Mouse (Mus musculus) liver, postnatal 0 days (tissue): ENCODE results near the gene Mettl15. TPM values are rescaled to one million over a fixed set of nuclear protein-coding genes. Genes with fewer than 3 reads are reported as not detected.
"Not testable (repeated sequence)": the region's sequence is repeated elsewhere in the genome, so short reads cannot be mapped to it uniquely, and the experiment has no call there.

Source experiments
- ATAC-seq: fragments of 200-750 bp; cut with Nextera tagmentation; 2 replicates; pipeline ENCODE4 v1.8.0; 2017; ENCODE audit warnings: mild to moderate bottlenecking, moderate library complexity
- DNase-seq: peaks from one replicate; pipeline ENCODE4 v3.0.0-alpha.2; 2016
- H3K27ac ChIP-seq: fragments of 300-500 bp; sonication (generic); 2 replicates; pipeline ENCODE4 v1.5.1; 2014; ENCODE audit warnings: antibody characterized with exemption, moderate library complexity, mild to moderate bottlenecking, low read depth
- H3K27me3 ChIP-seq: fragments of 300-500 bp; sonication (generic); 2 replicates; pipeline ENCODE4 v1.6.1; 2014; ENCODE audit warnings: low read length, control low read depth, mixed read lengths; ENCODE audit not compliant: insufficient read depth
- H3K36me3 ChIP-seq: fragments of 300-500 bp; sonication (generic); replicated peaks from 2 replicates; pipeline ENCODE4 v1.6.1; 2014; ENCODE audit warnings: mild to moderate bottlenecking, control low read depth, low read length, moderate library complexity, mixed read lengths; ENCODE audit not compliant: insufficient read depth
- H3K4me1 ChIP-seq: fragments of 300-500 bp; sonication (generic); 2 replicates; pipeline ENCODE4 v1.6.1; 2014; ENCODE audit warnings: antibody characterized with exemption, mild to moderate bottlenecking, control low read depth; ENCODE audit not compliant: insufficient read depth
- H3K4me2 ChIP-seq: fragments of 300-500 bp; sonication (generic); 2 replicates; pipeline ENCODE4 v1.6.1; 2014; ENCODE audit warnings: low read depth, mild to moderate bottlenecking, low read length, moderate library complexity, mixed read lengths
- H3K4me3 ChIP-seq: fragments of 300-500 bp; sonication (generic); 2 replicates; pipeline ENCODE4 v1.5.1; 2014; ENCODE audit warnings: low read depth, low read length
- H3K9ac ChIP-seq: fragments of 300-500 bp; sonication (generic); replicated peaks from 2 replicates; pipeline ENCODE4 v1.6.1; 2014; ENCODE audit warnings: mild to moderate bottlenecking, moderate library complexity
- H3K9me3 ChIP-seq: fragments of 300-500 bp; sonication (generic); 2 replicates; pipeline ENCODE4 v1.6.1; 2016; ENCODE audit warnings: mild to moderate bottlenecking, control low read depth, low read length, mixed read lengths
- CTCF ChIP-seq: sonication (generic); IDR thresholded peaks from 2 replicates; pipeline ENCODE4 v1.5.1; 2016; ENCODE audit warnings: antibody characterized with exemption, low read depth
- EP300 ChIP-seq: IDR thresholded peaks from 2 replicates; pipeline ENCODE4 v1.6.1; 2016; ENCODE audit warnings: antibody characterized with exemption, low read depth, mild to moderate bottlenecking
- WGBS: fragments of 180-500 bp; shearing (Covaris S2); extraction: QIAGEN DNeasy Blood & Tissue Kit; methylation state at CpG from one replicate; pipeline ENCODE4 v1.1.7; 2014; ENCODE audit not compliant: insufficient replicate concordance; 5-methylcytosine and 5-hydroxymethylcytosine counted together
- polyA plus RNA-seq: library from polyadenylated mRNA; unstranded; fragments of >200 nt; fragmentation: Nextera tagmentation; extraction: Ambion mirVana; gene quantifications from 2 replicates; pipeline ENCODE4 v1.2.1, GENCODE M21; 2015

The Mettl15 gene
- polyA plus RNA-seq, 1 experiment from 2014 or later = 4.1 TPM

DNA sequence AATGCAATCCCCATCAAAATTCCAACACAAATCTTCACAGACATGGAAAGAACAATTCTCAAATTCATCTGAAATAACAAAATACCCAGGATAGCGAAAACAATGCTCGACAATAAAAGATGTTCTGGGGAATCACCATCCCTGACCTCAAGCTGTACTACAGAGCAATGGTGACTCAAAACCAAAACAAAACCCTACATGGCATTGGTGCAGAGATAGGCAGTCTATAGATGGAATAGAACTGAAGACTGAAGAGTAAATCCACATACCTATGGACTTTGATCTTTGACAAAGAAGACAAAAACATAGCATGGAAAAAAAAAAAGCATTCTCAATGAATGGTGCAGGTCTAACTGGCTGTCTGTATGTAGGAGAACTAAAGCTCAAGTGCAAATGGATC lies 59.1 kb downstream of the Mettl15 start:
- TF ChIP-seq CTCF (no peak), EP300 (no peak)
- 87% methylated on average over 2 of the region's 2 CpGs for WGBS
- Histone ChIP-seq H3K4me3 (no peak overlapping the region), H3K4me1 (no peaks in the 10 kb centered on the region), H3K27me3 (no peaks in the 10 kb centered on the region), H3K9ac (no peak overlapping the region), H3K9me3 (no peaks in the 10 kb centered on the region), H3K36me3 (no peaks in the 10 kb centered on the region), H3K27ac (no peak overlapping the region), H3K4me2 (no peak overlapping the region)
- DNase-seq (no peak), ATAC-seq (no peak)

DNA sequence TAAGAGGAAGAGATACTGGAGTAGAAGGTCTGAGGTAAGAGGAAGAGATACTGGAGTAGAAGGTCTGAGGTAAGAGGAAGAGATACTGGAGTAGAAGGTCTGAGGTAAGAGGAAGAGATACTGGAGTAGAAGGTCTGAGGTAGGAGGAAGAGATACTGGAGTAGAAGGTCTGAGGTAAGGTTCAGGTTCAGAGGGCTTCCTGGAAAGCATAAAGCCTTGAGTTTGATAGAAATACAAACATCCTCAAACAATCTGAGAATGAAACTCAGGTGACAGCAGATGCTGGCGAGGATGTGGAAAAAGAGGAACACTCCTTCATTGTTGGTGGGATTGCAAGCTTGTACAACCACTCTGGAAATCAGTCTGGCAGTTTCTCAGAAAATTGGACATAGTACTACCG lies 63.9 kb downstream of the Mettl15 start:
- not testable (repeated sequence) for H3K9me3 ChIP-seq, H3K4me1 ChIP-seq, H3K36me3 ChIP-seq, DNase-seq, ATAC-seq, H3K4me2 ChIP-seq, H3K4me3 ChIP-seq, H3K9ac ChIP-seq, H3K27ac ChIP-seq, H3K27me3 ChIP-seq
- 71% methylated on average over 1 of the region's 2 CpGs for WGBS

DNA sequence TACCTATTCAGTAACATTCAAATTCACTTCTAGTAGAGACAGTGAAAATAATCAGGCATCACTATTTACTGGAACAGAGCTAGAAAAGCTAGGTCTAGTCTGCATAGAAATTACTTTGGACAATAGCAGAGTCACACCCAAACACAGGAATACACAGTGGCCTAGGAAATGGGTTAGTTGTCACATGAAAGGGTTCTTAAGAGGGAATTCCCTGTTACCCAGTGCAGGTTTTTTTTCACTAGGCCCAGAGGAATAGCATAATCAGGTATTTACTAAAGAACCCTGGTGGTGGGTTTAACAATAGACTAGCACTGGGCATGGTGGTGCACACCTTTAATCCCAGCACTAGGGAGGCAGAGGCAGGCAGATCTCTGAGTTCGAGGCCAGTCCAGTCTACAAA lies 69.9 kb downstream of the Mettl15 start:
- H3K27ac ChIP-seq, DNase-seq, H3K36me3 ChIP-seq, H3K27me3 ChIP-seq, H3K9me3 ChIP-seq, ATAC-seq, H3K9ac ChIP-seq, H3K4me2 ChIP-seq, H3K4me3 ChIP-seq, H3K4me1 ChIP-seq: not testable (repeated sequence)
- 69% methylated on average over 1 of the region's 1 CpGs for WGBS

- Histone ChIP-seq H3K9ac (no peak overlapping the region), H3K27ac (no peak overlapping the region), H3K36me3 (no peaks in the 10 kb centered on the region), H3K27me3 (no peaks in the 10 kb centered on the region), H3K9me3 (no peaks in the 10 kb centered on the region), H3K4me1 (no peaks in the 10 kb centered on the region), H3K4me3 (no peak overlapping the region), H3K4me2 (no peak overlapping the region)
- no peak for TF ChIP-seq CTCF
- WGBS = 73% methylated on average over 2 of the region's 2 CpGs
- ATAC-seq (no peak), DNase-seq (no peak)
Observed at GRCm38 (mm10) chr2:109208032-109208431, 72.5 kb downstream of the Mettl15 start.

- 70% methylated on average over 3 of the region's 3 CpGs for WGBS
- TF ChIP-seq EP300 (no peak), CTCF (no peak)
- Histone ChIP-seq H3K27ac (no peak overlapping the region), H3K36me3 (no peaks in the 10 kb centered on the region), H3K9me3 (no peaks in the 10 kb centered on the region), H3K4me1 (no peaks in the 10 kb centered on the region), H3K9ac (no peak overlapping the region), H3K4me3 (no peak overlapping the region), H3K4me2 (no peak overlapping the region), H3K27me3 (no peaks in the 10 kb centered on the region)
- ATAC-seq (no peak), DNase-seq (no peak)
Observed at GRCm38 (mm10) chr2:109182993-109183392, 97.6 kb downstream of the Mettl15 start.

- DNase-seq = no peak
- no peak overlapping the region for H3K4me2 ChIP-seq
- no peaks in the 10 kb centered on the region for H3K4me1 ChIP-seq
- H3K27ac ChIP-seq = no peak overlapping the region
- ATAC-seq = no peak
- H3K4me3 ChIP-seq = no peak overlapping the region
- WGBS = 63% methylated on average over 1 of the region's 1 CpGs
- H3K36me3 ChIP-seq = no peaks in the 10 kb centered on the region
- no peaks in the 10 kb centered on the region for H3K27me3 ChIP-seq
- TF ChIP-seq EP300 = no peak
- no peak for TF ChIP-seq CTCF
- H3K9me3 ChIP-seq = no peaks in the 10 kb centered on the region
- no peak overlapping the region for H3K9ac ChIP-seq
Observed at GRCm38 (mm10) chr2:109158509-109158908, 122.0 kb downstream of the Mettl15 start.

GRCm38 (mm10) chr2:109156131-109156530 lies 124.4 kb downstream of the Mettl15 start:
- TF ChIP-seq CTCF = no peak
- TF ChIP-seq EP300 = no peak
- H3K4me2 ChIP-seq = no peak overlapping the region
- H3K9me3 ChIP-seq = no peaks in the 10 kb centered on the region
- ATAC-seq (no peak), DNase-seq (no peak)
- no peaks in the 10 kb centered on the region for H3K27me3 ChIP-seq
- 70% methylated on average over 1 of the region's 1 CpGs for WGBS
- no peak overlapping the region for H3K27ac ChIP-seq
- no peaks in the 10 kb centered on the region for H3K4me1 ChIP-seq
- no peak overlapping the region for H3K4me3 ChIP-seq
- no peaks in the 10 kb centered on the region for H3K36me3 ChIP-seq
- no peak overlapping the region for H3K9ac ChIP-seq
